Mouse (Mus musculus) fibroblast of lung, adult 2 months (primary cell): ENCODE results near the gene Gm2035.
"Not testable (repeated sequence)": the region's sequence is repeated elsewhere in the genome, so short reads cannot be mapped to it uniquely, and the experiment has no call there.

Experiments used
- DNase-seq: peaks from one replicate; pipeline ENCODE4 v3.0.0-alpha.2; 2011; ENCODE audit warnings: low read depth

Gene Gm2035

DNA sequence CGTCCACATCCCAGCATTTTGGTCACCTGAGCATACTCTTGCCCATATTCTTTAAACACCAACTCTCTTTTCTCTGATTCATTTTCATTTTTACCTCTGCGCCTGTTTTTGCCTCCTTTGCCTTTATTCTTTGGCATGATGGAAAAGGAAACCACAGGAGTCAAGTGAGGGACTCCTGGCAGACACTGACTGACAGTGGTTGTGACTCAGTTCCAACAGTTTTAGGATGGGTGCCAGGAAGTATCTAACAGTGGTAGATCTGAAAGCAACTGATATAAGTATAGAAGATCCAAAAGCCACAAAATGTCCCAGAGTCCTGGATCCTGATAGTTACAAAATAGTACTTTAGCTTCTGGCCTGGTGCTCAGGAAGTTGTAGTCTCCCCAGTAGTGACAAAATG, at the start of gene Gm2035:
Gm2035 (minus strand) TSS at position 137 of the 400 bp plus-strand sequence.
- not testable (repeated sequence) for DNase-seq

DNA sequence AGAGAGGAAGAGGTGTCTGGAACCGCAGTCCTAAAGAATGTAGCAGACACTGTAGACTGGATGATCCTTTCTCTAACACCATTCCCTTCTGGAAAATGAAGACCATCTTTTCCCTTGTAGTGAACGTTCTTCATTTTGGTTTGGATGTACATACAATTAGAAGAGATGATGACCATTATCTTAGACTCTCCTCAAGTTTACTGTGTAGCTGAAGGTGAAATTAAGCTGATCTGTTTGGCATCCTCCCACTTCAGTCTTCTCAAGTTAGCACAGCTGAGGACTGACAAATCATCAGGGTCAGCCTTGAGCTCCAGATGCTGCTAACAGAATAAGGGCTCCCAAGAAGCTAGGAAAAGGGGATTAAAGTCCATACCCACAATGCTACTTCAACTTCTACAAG, 34.1 kb upstream of the Gm2035 start, which contains the start of gene Gm2042:
Gm2042 (plus strand) TSS at position 301 of the 400 bp plus-strand sequence.
- DNase-seq = not testable (repeated sequence)

DNA sequence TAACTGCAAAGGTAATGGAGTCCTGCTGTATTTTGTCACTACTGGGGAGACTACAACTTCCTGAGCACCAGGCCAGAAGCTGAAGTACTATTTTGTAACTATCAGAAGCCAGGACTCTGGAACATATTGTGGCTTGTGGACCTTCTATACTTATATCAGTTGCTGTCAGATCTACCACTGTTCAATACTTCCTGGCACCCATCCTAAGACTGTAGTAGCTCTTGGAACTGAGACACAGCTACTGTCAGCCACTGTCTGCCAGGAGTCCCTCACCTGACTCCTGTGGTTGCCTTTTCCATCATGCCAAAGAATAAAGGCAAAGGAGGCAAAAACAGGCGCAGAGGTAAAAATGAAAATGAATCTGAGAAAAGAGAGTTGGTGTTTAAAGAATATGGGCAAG, 24.6 kb downstream of the Gm2035 start, which contains the start of gene Gm2022:
Gm2022 (plus strand) TSS at position 301 of the 400 bp plus-strand sequence.
- DNase-seq = not testable (repeated sequence)

DNA sequence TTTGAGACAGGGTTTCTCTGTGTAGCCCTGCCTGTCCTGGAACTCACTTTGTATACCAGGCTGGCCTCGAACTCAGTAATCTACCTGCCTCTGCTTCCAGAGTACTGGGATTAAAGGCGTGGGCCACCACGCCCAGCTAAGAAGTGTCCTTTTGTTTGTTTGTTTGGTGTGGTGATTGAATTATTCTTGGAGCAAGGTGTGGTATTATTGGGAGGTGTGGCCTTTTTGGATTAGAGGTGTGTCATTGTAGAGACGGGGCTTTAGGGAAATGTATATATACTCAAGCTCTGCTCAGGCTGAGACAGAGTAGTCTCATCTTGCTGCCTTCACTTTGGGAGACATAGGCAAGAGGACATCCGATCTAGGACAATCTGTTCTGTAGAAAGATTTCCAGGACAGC, 45.9 kb downstream of the Gm2035 start, which contains the start of gene Gm2016:
Gm2016 (plus strand) TSS at position 301 of the 400 bp plus-strand sequence.
- not testable (repeated sequence) for DNase-seq
